Mouse (Mus musculus) thymus, adult 18-20 months (tissue): Measurements from ENCODE around the gene Mapk12.

ENCODE experiments used
- DNase-seq, 2 experiments: peaks; one replicate each; pipeline ENCODE4 v3.0.0; 2022; ENCODE audit warnings: mixed read lengths in 2 of 2

Gene Mapk12

GRCm38 (mm10) chr15:89137378-89138045 lies 3.0 kb downstream of the Mapk12 start:
- no peak for DNase-seq

- no peak for DNase-seq
These were observed 3.9 kb downstream of the Mapk12 start for GRCm38 (mm10) chr15:89136461-89137155.

DNA sequence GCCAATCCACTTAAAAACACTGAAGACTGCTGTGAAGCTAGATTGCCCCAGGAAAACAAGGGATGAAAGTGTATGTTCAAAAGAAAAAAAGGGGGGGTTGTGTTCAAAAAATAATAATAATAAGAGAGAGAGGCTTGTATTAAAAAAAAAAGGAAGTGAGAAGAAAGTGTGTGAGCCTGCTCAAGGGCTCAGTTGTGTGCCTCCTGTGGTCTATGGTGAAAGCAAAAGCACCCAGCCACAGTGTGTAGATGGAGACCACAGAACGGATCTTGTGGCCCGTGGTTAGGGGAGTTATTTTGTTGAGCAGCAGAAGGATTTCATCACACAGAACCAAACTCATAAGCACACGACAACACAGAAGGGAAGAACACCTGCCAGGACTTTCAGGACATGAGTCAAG lies 9.2 kb downstream of the Mapk12 start:
- peak in 1 of 2 experiments; percentile 50 for DNase-seq

DNA sequence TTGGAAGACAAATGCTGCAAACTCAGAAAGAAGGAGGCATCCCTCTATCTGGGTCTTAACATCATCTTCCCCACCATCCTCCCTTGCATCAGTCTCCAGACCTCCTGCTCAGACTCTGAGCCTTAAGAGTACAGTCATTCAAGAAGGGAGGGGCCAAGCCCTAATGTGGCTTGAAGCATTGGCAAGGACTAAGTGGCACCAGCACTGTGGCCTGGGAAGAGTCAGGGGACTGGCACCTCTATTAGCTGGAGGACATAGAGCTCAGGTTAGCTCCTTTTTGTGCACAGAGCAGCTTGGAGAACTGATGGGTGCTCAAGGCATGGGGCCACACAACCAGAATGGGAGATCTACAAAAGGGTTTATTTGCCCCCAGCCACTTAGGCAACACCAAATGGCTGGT lies 10.3 kb downstream of the Mapk12 start:
- no peak for DNase-seq

DNA sequence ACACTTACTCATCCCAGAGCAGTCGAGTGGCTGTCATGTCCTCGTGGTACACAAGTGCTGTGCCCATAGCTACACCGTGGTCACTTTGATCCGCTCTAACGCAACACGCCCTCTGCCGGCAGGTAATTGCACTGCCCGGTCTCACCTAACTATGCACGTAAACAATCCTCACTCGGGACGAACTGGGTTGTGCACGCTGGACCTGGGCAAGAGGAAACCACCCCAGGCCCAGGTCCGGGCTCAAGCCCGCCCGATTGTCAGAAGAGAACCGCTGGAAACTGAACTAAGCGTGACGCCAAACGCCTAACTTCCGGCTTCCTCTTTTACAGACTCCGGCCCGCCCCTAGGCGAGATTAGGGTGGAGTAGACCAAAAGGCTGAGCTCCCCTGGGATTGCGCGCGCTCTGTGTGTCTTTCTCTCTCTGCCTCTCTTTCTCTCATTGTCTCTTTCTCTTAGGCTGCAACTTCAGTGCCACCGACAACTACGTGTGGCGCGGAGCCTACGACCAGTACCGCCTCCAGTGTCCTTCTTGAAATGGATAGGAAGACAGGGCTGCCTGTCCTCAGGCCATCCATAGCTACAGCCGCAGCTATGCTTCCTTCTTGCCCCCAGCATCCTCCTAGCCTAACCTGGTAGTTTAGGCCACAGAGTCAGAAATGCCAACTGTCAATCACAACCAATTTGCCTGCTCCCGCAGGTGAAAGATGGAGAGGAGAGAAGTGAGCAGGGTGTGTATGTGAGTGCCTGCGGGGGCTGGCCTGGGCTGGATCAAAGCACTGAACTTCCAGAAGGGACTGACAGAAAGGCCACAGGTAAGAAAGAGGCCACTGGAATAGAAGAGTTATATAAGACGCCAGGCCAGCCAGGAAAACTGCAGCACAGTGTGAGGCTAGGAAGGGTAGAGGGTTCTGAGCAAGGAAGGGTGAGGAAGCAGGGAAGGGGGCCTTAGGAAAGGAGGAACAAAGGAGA lies 11.8 kb downstream of the Mapk12 start, which contains the start of gene Hdac10:
TSS of gene Hdac10 (minus strand) at position 319 of the 969 bp plus-strand sequence.
- peak; percentile 55 to 72 for DNase-seq

GRCm38 (mm10) chr15:89127364-89127940 lies 13.1 kb downstream of the Mapk12 start:
- no peak for DNase-seq

- DNase-seq: no peak
These were observed 13.9 kb downstream of the Mapk12 start for GRCm38 (mm10) chr15:89126622-89127021.

- DNase-seq: no peak
These were observed 15.2 kb downstream of the Mapk12 start for GRCm38 (mm10) chr15:89125351-89125750.

- DNase-seq: no peak
These were observed 16.2 kb downstream of the Mapk12 start for GRCm38 (mm10) chr15:89124312-89124711.

DNA sequence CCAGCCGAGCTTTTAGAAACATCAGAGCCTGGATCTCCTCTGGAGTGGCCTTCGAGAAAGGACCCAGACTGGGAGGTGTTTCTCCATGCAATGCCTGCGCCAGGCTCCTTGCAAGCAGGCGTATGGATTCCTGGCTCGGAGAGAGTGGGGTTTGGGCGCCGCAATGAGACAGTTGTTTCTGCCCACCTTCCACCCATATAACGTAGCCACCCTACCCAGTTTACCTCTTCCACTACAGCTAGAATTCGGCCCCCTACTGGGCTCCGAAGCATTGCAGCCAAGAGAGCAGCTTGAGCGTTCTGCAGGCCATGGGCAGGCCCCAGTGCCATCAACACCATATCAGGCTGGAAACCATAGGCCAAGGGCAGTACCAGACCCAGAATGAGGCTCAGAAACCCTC lies 16.9 kb downstream of the Mapk12 start:
- DNase-seq: no peak

GRCm38 (mm10) chr15:89122649-89123366 lies 17.7 kb downstream of the Mapk12 start, which contains the start of gene Tubgcp6:
Gene Tubgcp6, minus strand, starts transcription at chr15:89123112.
- DNase-seq: peak; percentile 77 to 88

DNA sequence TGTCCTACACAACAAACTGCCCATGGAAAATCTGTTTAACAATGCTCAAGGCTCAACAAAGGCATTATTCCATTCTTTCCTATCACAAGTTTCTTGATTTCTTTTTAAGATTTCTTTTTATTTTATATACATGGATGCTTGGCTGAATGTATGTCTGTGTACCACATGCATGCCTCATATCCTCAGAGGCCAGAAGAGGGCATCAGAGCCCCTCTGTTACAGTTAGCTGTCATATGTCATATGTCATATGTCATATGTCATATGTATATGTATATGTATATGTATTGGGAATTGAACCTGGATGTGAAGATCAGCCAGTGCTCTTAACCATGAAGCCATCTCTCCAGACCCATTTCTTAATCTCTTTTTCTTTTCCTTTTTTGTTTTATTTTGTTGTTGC lies 22.5 kb downstream of the Mapk12 start:
- DNase-seq: no peak

DNA sequence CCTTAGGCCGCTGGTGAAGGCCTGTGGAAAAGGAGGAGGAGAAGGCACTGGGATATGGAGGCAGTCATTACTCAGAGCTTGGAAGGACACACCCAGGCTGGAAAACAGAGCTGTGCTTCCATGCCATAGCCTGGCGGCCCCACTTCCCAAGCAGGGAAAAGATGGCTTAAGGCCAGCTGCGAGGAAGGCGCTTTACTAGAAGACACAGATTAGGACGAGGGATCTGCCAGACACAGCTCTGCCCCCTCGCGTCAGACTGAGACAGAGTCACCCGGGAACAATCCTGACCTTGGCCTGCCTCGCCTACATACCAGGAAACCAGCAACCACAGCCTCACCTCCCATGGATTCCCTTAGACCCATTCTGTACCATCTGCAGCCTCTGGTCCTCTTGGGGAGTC lies 30.4 kb downstream of the Mapk12 start:
- no peak for DNase-seq

- DNase-seq: no peak
These were observed 33.5 kb downstream of the Mapk12 start for GRCm38 (mm10) chr15:89106976-89107375.

DNA sequence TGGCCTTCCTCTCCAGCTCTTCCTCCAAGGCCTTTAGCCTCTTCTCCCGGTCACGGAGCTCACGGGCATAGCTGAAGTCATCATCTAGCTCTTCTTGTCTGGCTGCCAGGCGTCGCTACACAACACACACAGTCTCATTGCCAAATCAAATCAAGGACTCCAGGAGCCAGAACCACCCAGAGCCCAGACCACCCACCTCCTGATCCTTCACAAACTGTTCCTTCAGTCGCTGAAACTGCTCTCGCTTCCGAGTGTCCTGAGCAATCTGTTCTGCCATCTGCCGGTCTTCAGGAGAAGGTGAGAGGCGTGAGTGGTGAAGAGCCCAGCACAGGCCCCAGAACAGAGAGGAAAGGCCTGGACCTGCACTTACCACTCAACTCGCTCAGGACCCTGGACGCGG lies 34.4 kb downstream of the Mapk12 start:
- no peak for DNase-seq

- DNase-seq: no peak
These were observed 36.1 kb downstream of the Mapk12 start for GRCm38 (mm10) chr15:89104425-89104824.

GRCm38 (mm10) chr15:89103921-89104320 lies 36.6 kb downstream of the Mapk12 start:
- no peak for DNase-seq

- DNase-seq: no peak
These were observed 37.9 kb downstream of the Mapk12 start for GRCm38 (mm10) chr15:89102646-89103045.

DNA sequence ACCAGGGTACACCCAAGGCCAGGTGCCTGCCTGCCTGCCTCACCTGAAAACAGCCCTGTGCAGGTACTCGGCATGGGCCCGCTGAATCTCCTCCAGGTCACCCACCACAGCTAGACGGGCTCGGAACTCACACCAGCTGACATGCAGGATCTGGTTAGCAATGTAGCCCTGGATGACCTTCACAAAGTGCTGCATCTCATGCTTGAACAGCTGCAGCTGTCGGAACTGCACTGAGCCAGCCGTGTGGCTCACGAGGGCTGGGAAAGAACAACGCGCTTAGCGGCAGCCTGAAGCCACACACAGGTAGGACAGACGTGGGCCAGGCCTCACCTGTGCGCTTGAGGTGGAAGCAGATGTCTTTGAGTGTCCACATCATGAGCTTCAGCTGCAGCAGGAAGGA lies 39.7 kb downstream of the Mapk12 start:
- DNase-seq: no peak

- DNase-seq: no peak
These were observed 41.9 kb downstream of the Mapk12 start for GRCm38 (mm10) chr15:89098616-89099015.

- no peak for DNase-seq
These were observed 43.1 kb downstream of the Mapk12 start for GRCm38 (mm10) chr15:89097450-89097849.

DNA sequence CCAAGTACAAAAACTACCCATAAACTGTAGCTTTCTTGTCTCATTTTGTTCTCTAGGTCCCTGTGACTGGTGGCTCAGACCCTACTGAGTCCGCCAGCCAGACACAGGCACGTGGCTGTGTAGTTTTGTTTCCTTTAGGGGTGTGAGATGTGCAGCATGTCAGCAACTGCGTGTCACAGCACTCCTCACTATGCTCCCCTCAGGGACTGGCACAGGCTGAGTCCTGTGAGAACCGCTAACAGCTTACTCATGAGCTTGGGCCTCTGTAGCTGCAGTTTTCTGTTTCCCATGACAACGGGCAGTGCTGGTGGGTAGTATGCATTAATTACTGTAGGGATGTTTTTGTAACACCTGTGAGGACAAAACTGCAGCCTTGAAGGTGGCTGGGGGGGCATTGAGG lies 48.3 kb downstream of the Mapk12 start:
- DNase-seq: no peak
